Mouse (Mus musculus) lung, postnatal 0 days (tissue): ENCODE data around the gene Polr2h. TPM values are rescaled to one million over a fixed set of nuclear protein-coding genes. Genes with fewer than 3 reads are reported as not detected.
A peak's percentile ranks its signal among the peaks of the same experiment; 100 is the strongest.

Experiments used
- ATAC-seq: fragments of 200-750 bp; cut with Nextera tagmentation; 2 replicates; pipeline ENCODE4 v1.8.0; 2017; ENCODE audit warnings: moderate library complexity
- DNase-seq: peaks from one replicate; pipeline ENCODE4 v3.0.0-alpha.2; 2016; ENCODE audit warnings: low spot score
- H3K27ac ChIP-seq: fragments of 300-500 bp; sonication (generic); 2 replicates; pipeline ENCODE4 v1.5.1; 2014; ENCODE audit warnings: antibody characterized with exemption, mild to moderate bottlenecking, low read length, mixed read lengths
- H3K27me3 ChIP-seq: fragments of 300-500 bp; sonication (generic); replicated peaks from 2 replicates; pipeline ENCODE4 v1.6.1; 2014; ENCODE audit warnings: low read length, mixed read lengths; ENCODE audit not compliant: insufficient read depth
- H3K36me3 ChIP-seq: fragments of 300-500 bp; sonication (generic); 2 replicates; pipeline ENCODE4 v1.6.1; 2014; ENCODE audit warnings: low read length, mixed read lengths; ENCODE audit not compliant: insufficient read depth
- H3K4me1 ChIP-seq: fragments of 300-500 bp; sonication (generic); 2 replicates; pipeline ENCODE4 v1.6.1; 2014; ENCODE audit warnings: antibody characterized with exemption, low read depth, low read length, mixed read lengths; ENCODE audit not compliant: insufficient read depth
- H3K4me2 ChIP-seq: fragments of 300-500 bp; sonication (generic); replicated peaks from 2 replicates; pipeline ENCODE4 v1.6.1; 2014; ENCODE audit warnings: low read depth, mild to moderate bottlenecking, low read length, moderate library complexity, mixed read lengths
- H3K4me3 ChIP-seq: fragments of 300-500 bp; sonication (generic); 2 replicates; pipeline ENCODE4 v1.5.1; 2014; ENCODE audit warnings: low read depth, low read length
- H3K9ac ChIP-seq: fragments of 300-500 bp; sonication (generic); replicated peaks from 2 replicates; pipeline ENCODE4 v1.6.1; 2014; ENCODE audit warnings: low read depth, mild to moderate bottlenecking
- H3K9me3 ChIP-seq: fragments of 300-500 bp; sonication (generic); 2 replicates; pipeline ENCODE4 v1.6.1; 2016; ENCODE audit warnings: low read length, mixed read lengths
- CTCF ChIP-seq: IDR thresholded peaks from 2 replicates; pipeline ENCODE4 v1.5.1; 2016; ENCODE audit warnings: antibody characterized with exemption, mild to moderate bottlenecking
- EP300 ChIP-seq: IDR thresholded peaks from 2 replicates; pipeline ENCODE4 v1.6.1; 2016; ENCODE audit warnings: antibody characterized with exemption, mild to moderate bottlenecking, control low read depth
- WGBS: fragments of 180-500 bp; shearing (Covaris S2); extraction: QIAGEN DNeasy Blood & Tissue Kit; methylation state at CpG from one replicate; pipeline ENCODE4 v1.1.7; 2014; 5-methylcytosine and 5-hydroxymethylcytosine counted together
- polyA plus RNA-seq: library from polyadenylated mRNA; unstranded; fragments of >200 nt; fragmentation: Nextera tagmentation; extraction: Ambion mirVana; gene quantifications from 2 replicates; pipeline ENCODE4 v1.2.1, GENCODE M21; 2015

Polr2h gene
- polyA plus RNA-seq, 1 experiment from 2014 or later, result 48.2 TPM

- no peak for ATAC-seq
These were observed 5.3 kb upstream of the Polr2h start for GRCm38 (mm10) chr16:20712190-20712589.

GRCm38 (mm10) chr16:20712889-20713288, 4.6 kb upstream of the Polr2h start:
- no peaks in the 10 kb centered on the region for H3K27me3 ChIP-seq
- no peak for DNase-seq
- peaks cover 8% of the 10 kb centered on the region; the same call in 1 of the 2 replicates for H3K4me1 ChIP-seq
- no peak overlapping the region for H3K4me3 ChIP-seq
- 80% methylated on average over 7 of the region's 7 CpGs for whole genome bisulfite sequencing
- no peak for ATAC-seq
- no peaks in the 10 kb centered on the region for H3K36me3 ChIP-seq
- H3K9ac ChIP-seq, result no peak overlapping the region
- H3K9me3 ChIP-seq, result no peaks in the 10 kb centered on the region
- no peak for TF ChIP-seq EP300
- no peak for TF ChIP-seq CTCF
- no peak overlapping the region for H3K4me2 ChIP-seq
- no peak overlapping the region for H3K27ac ChIP-seq

More at GRCm38 (mm10) chr16:20712190-20712589, 5.3 kb upstream of the Polr2h start:
- no peak overlapping the region for H3K4me3 ChIP-seq
- no peaks in the 10 kb centered on the region for H3K36me3 ChIP-seq
- DNase-seq, result no peak
- H3K4me1 ChIP-seq, result peaks cover 8% of the 10 kb centered on the region; the same call in 1 of the 2 replicates
- H3K9ac ChIP-seq, result no peak overlapping the region
- H3K9me3 ChIP-seq, result no peaks in the 10 kb centered on the region
- no peak for TF ChIP-seq EP300
- peak; percentile 6; the same call in 1 of the 2 replicates for TF ChIP-seq CTCF
- no peaks in the 10 kb centered on the region for H3K27me3 ChIP-seq
- no peak overlapping the region for H3K4me2 ChIP-seq
- H3K27ac ChIP-seq, result no peak overlapping the region
- WGBS, result 84% methylated on average over 9 of the region's 9 CpGs

- Histone ChIP-seq H3K27me3 (no peaks in the 10 kb centered on the region), H3K4me3 (no peak overlapping the region), H3K9ac (no peak overlapping the region), H3K4me2 (no peak overlapping the region), H3K9me3 (no peaks in the 10 kb centered on the region), H3K27ac (no peak overlapping the region), H3K4me1 (peaks cover 15% of the 10 kb centered on the region; the same call in 1 of the 2 replicates), H3K36me3 (no peaks in the 10 kb centered on the region)
- no peak for ATAC-seq
- WGBS, result 46% methylated on average over 11 of the region's 11 CpGs
- no peak for DNase-seq
- TF ChIP-seq EP300, result no peak
- no peak for TF ChIP-seq CTCF
These were observed 3.0 kb upstream of the Polr2h start for GRCm38 (mm10) chr16:20714307-20715080.

- no peaks in the 10 kb centered on the region for H3K36me3 ChIP-seq
- WGBS, result 72% methylated on average over 2 of the region's 2 CpGs
- peaks cover 15% of the 10 kb centered on the region; the same call in 1 of the 2 replicates for H3K4me1 ChIP-seq
- no peaks in the 10 kb centered on the region for H3K27me3 ChIP-seq
- H3K9ac ChIP-seq, result 0 out of 2 replicates have a peak overlapping the region, but pooled peaks have one; percentile 39
- H3K4me3 ChIP-seq, result no peak overlapping the region
- ATAC-seq, result no peak
- TF ChIP-seq CTCF (no peak), EP300 (no peak)
- H3K27ac ChIP-seq, result no peak overlapping the region
- no peaks in the 10 kb centered on the region for H3K9me3 ChIP-seq
- DNase-seq, result no peak
- peak overlapping the region; percentile 87 for H3K4me2 ChIP-seq
These were observed 2.3 kb upstream of the Polr2h start for GRCm38 (mm10) chr16:20715161-20715560.

- TF ChIP-seq EP300 (no peak), CTCF (no peak)
- Histone ChIP-seq H3K36me3 (no peaks in the 10 kb centered on the region), H3K4me2 (peak overlapping the region; percentile 87), H3K9me3 (no peaks in the 10 kb centered on the region), H3K4me1 (peaks cover 15% of the 10 kb centered on the region; the same call in 1 of the 2 replicates), H3K27me3 (no peaks in the 10 kb centered on the region), H3K9ac (peak overlapping the region; percentile 39), H3K27ac (peak overlapping the region; percentile 91), H3K4me3 (peak overlapping the region; percentile 64)
- WGBS, result 3% methylated on average over 11 of the region's 12 CpGs
- DNase-seq, result no peak
- no peak for ATAC-seq
These were observed 1.9 kb upstream of the Polr2h start for GRCm38 (mm10) chr16:20715566-20715965.

- peak; percentile 83 for DNase-seq
- TF ChIP-seq CTCF (peak; percentile 45), EP300 (no peak)
- H3K27ac ChIP-seq, result peak overlapping the region; percentile 91
- H3K4me3 ChIP-seq, result peak overlapping the region; percentile 64
- H3K4me2 ChIP-seq, result peak overlapping the region; percentile 87
- H3K4me1 ChIP-seq, result peaks cover 15% of the 10 kb centered on the region; the same call in 1 of the 2 replicates
- H3K9ac ChIP-seq, result peak overlapping the region; percentile 39
- ATAC-seq, result peak; percentile 50
- no peaks in the 10 kb centered on the region for H3K27me3 ChIP-seq
- H3K36me3 ChIP-seq, result no peaks in the 10 kb centered on the region
- 0% methylated on average over 46 of the region's 68 CpGs for WGBS
- H3K9me3 ChIP-seq, result no peaks in the 10 kb centered on the region
These were observed 1.3 kb upstream of the Polr2h start for GRCm38 (mm10) chr16:20715976-20716840.
